Mouse (Mus musculus) midbrain, embryonic 16.5 days (tissue): ENCODE measurements around the gene Tnfrsf25. TPM values are rescaled to one million over a fixed set of nuclear protein-coding genes. Genes with fewer than 3 reads are reported as not detected.
A peak's percentile ranks its signal among the peaks of the same experiment; 100 is the strongest.

Experiments used
- ATAC-seq: fragments of 200-750 bp; cut with Nextera tagmentation; 2 replicates; pipeline ENCODE4 v1.8.0; 2017; ENCODE audit warnings: moderate TSS enrichment
- H3K27ac ChIP-seq: fragments of 300-500 bp; sonication (generic); 2 replicates; pipeline ENCODE4 v1.5.1; 2014; ENCODE audit warnings: mild to moderate bottlenecking, low read length, mixed read lengths
- H3K27me3 ChIP-seq: fragments of 300-500 bp; sonication (generic); 2 replicates; pipeline ENCODE4 v1.6.1; 2014; ENCODE audit warnings: low read depth, low read length, mixed read lengths; ENCODE audit not compliant: control insufficient read depth, insufficient read depth
- H3K36me3 ChIP-seq: fragments of 300-500 bp; sonication (generic); 2 replicates; pipeline ENCODE4 v1.6.1; 2014; ENCODE audit warnings: mild to moderate bottlenecking, low read length, moderate library complexity, mixed read lengths; ENCODE audit not compliant: control insufficient read depth, insufficient read depth
- H3K4me1 ChIP-seq: fragments of 300-500 bp; sonication (generic); 2 replicates; pipeline ENCODE4 v1.6.1; 2014; ENCODE audit warnings: mild to moderate bottlenecking, low read length, mixed read lengths; ENCODE audit not compliant: control insufficient read depth, insufficient read depth
- H3K4me2 ChIP-seq: fragments of 300-500 bp; sonication (generic); 2 replicates; pipeline ENCODE4 v1.6.1; 2014; ENCODE audit warnings: mild to moderate bottlenecking, low read length, mixed read lengths
- H3K4me3 ChIP-seq: fragments of 300-500 bp; sonication (generic); 2 replicates; pipeline ENCODE4 v1.5.1; 2014; ENCODE audit warnings: low read depth, mild to moderate bottlenecking, low read length, moderate library complexity, mixed read lengths
- H3K9ac ChIP-seq: fragments of 300-500 bp; sonication (generic); 2 replicates; pipeline ENCODE4 v1.6.1; 2014; ENCODE audit warnings: low read depth, low read length, mixed read lengths
- H3K9me3 ChIP-seq: fragments of 300-500 bp; sonication (generic); replicated peaks from 2 replicates; pipeline ENCODE4 v1.6.1; 2014; ENCODE audit warnings: mild to moderate bottlenecking, low read length, mixed read lengths; ENCODE audit not compliant: control insufficient read depth, poor library complexity, severe bottlenecking
- WGBS: fragments of 180-500 bp; shearing (Covaris S2); extraction: QIAGEN DNeasy Blood & Tissue Kit; methylation state at CpG from one replicate; pipeline ENCODE4 v1.1.7; 2014; 5-methylcytosine and 5-hydroxymethylcytosine counted together
- polyA plus RNA-seq: library from polyadenylated mRNA; unstranded; fragments of >200 nt; fragmentation: Nextera tagmentation; extraction: Ambion mirVana; gene quantifications from 2 replicates; pipeline ENCODE4 v1.2.1, GENCODE M21; 2015

Gene Tnfrsf25
- polyA plus RNA-seq, 1 experiment from 2014 or later, result 0.83 TPM

DNA sequence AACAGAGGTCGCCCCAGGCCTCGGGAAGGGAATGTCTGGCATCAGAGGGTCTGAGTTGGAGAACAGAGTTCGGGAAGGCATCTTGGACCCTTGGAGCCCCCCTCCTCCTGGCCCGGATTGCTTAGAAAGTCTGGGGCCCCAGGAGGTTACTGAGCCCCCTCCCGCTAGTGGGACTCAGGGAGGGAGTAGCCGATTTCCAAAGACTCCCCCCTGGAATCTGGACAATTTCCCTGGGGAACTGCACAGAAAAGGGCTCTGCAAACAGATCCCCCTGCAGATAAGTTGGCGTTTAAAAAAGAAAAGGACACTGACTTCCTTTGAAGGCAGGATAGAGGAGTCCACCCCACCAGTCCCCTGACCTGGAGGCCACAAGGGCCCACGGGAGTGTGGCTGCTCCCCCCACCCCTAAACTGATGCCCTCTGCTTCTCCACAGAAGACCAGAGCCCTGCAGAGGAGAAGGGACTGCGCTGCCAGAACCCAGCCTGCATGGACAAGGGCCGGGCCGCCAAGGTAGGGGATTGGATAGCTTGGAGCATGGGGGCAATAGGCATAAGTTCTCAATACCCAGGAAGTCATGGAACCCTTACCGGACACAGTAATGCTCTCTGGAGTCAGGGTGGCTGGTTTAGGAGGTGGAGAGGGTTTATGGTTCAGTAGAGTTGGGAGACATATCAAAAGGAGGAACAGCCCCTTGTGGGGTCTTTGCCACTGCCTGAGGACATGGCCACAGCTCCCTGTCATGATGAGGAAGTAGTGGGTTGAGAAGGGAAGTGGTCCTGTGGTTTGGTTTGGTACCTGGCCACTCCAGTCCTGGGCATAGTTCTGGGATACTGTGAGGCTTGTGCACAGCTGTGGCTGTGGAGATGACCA, 28.3 kb upstream of the Tnfrsf25 start:
- Histone ChIP-seq H3K27me3 (no peaks in the 10 kb centered on the region; the same call in none of the 2 replicates), H3K36me3 (no peaks in the 10 kb centered on the region), H3K4me2 (peak overlapping the region; percentile 90), H3K4me1 (peaks cover 21% of the 10 kb centered on the region), H3K4me3 (peak overlapping the region; percentile 74), H3K27ac (no peak overlapping the region; the same call in 1 of the 2 replicates), H3K9me3 (no peaks in the 10 kb centered on the region), H3K9ac (peak overlapping the region; percentile 93)
- WGBS, result 7% methylated on average over 12 of the region's 12 CpGs
- ATAC-seq, result peak; percentile 14; the same call in 1 of the 2 replicates

- Histone ChIP-seq H3K9me3 (no peaks in the 10 kb centered on the region), H3K36me3 (no peaks in the 10 kb centered on the region), H3K27ac (no peak overlapping the region), H3K9ac (0 out of 2 replicates have a peak overlapping the region, but pooled peaks have one; percentile 35), H3K4me3 (no peak overlapping the region), H3K27me3 (no peaks in the 10 kb centered on the region; the same call in none of the 2 replicates), H3K4me2 (peak overlapping the region; percentile 90; the same call in 1 of the 2 replicates), H3K4me1 (peaks cover 21% of the 10 kb centered on the region)
- ATAC-seq, result no peak
- 21% methylated on average over 4 of the region's 4 CpGs for WGBS
These were observed 27.6 kb upstream of the Tnfrsf25 start for GRCm38 (mm10) chr4:152088133-152088532.

DNA sequence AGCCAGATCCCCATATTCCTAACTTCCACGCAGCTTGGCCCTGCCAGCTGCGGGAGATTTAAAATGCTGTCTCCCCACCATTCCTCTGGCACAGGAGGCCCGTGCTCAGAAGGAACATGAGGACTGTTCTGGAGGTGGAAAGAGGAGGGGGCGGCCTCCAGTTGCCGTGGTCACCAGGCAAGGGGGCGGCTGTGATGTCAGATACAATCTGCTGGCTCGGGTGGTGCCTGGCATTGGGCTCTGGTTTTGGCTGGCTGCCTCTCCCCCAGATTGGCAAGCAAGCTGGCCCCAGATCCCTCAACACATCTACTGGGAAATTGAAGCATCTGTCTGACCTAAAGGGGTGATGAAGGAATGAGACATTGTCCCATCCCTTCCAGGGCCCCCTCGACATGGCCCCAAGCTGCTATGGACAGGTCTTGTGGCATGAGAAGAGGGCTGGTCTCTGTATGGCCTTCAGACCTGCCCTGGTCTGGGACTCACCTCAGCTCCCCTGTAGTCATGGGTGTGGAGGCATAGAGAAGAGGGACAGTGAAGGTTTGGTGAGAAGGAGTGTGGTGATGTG, 27.1 kb upstream of the Tnfrsf25 start:
- Histone ChIP-seq H3K4me3 (no peak overlapping the region), H3K4me2 (peak overlapping the region; percentile 90; the same call in 1 of the 2 replicates), H3K4me1 (peaks cover 21% of the 10 kb centered on the region), H3K27ac (no peak overlapping the region), H3K9me3 (no peaks in the 10 kb centered on the region), H3K27me3 (no peaks in the 10 kb centered on the region; the same call in none of the 2 replicates), H3K9ac (0 out of 2 replicates have a peak overlapping the region, but pooled peaks have one; percentile 35), H3K36me3 (no peaks in the 10 kb centered on the region)
- no peak for ATAC-seq
- WGBS, result 37% methylated on average over 8 of the region's 8 CpGs

DNA sequence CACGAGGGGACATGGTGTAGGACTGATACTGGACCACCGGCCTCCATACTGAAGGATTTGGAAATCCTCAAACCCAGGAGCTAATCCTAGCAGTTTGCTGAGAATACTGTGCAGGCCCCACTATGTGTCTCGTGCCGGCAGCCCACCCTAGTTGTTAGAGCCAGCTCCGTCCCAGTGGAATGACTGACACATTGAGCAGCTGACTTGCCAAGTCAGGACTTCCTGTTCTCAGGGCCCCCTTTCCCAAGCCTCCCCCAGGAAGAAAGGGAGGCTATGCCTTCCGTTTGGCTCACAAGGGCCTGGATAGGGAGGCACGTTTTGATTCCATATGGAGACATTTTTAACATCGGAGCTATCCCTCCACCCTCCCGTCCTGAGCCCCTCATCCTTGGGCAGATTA, 25.5 kb upstream of the Tnfrsf25 start:
- 79% methylated on average over 9 of the region's 9 CpGs for WGBS
- no peak overlapping the region for H3K27ac ChIP-seq
- peaks cover 21% of the 10 kb centered on the region for H3K4me1 ChIP-seq
- no peak overlapping the region for H3K4me3 ChIP-seq
- no peak overlapping the region for H3K9ac ChIP-seq
- H3K36me3 ChIP-seq, result no peaks in the 10 kb centered on the region
- no peak overlapping the region for H3K4me2 ChIP-seq
- H3K9me3 ChIP-seq, result no peaks in the 10 kb centered on the region
- ATAC-seq, result no peak
- no peaks in the 10 kb centered on the region; the same call in 1 of the 2 replicates for H3K27me3 ChIP-seq

GRCm38 (mm10) chr4:152092751-152093293, 22.9 kb upstream of the Tnfrsf25 start:
- Histone ChIP-seq H3K4me2 (no peak overlapping the region), H3K4me3 (no peak overlapping the region), H3K9me3 (no peaks in the 10 kb centered on the region), H3K36me3 (no peaks in the 10 kb centered on the region), H3K9ac (0 out of 2 replicates have a peak overlapping the region, but pooled peaks have one; percentile 26), H3K4me1 (peaks cover 7% of the 10 kb centered on the region), H3K27me3 (no peaks in the 10 kb centered on the region), H3K27ac (no peak overlapping the region)
- ATAC-seq, result no peak
- WGBS, result 68% methylated on average over 8 of the region's 8 CpGs

DNA sequence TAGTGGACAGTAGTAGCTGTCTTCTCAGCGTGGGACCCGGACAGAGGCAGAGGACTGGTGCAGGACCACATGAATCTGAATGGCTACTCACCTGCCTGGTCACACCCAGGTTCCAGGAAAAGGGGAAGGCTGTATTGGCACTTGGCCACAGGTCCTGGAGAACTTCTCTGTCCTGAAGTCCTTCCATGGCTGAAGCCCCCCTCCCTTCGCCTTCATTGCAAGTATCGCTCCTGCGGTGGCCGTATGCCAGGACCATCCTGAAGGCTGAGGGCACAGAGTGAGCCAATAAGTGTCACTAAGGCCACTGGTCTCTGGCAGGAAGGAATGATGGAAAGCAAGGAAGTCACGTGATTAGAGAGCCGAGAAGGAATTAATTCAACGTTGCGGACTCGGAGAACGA, 21.5 kb upstream of the Tnfrsf25 start:
- H3K4me2 ChIP-seq, result no peak overlapping the region
- no peak overlapping the region for H3K4me3 ChIP-seq
- H3K9ac ChIP-seq, result no peak overlapping the region
- H3K4me1 ChIP-seq, result no peaks in the 10 kb centered on the region; the same call in 1 of the 2 replicates
- H3K27me3 ChIP-seq, result no peaks in the 10 kb centered on the region
- WGBS, result 88% methylated on average over 12 of the region's 12 CpGs
- no peaks in the 10 kb centered on the region for H3K9me3 ChIP-seq
- H3K36me3 ChIP-seq, result no peaks in the 10 kb centered on the region
- H3K27ac ChIP-seq, result no peak overlapping the region
- ATAC-seq, result no peak

- Histone ChIP-seq H3K27ac (no peak overlapping the region), H3K9me3 (no peaks in the 10 kb centered on the region), H3K9ac (no peak overlapping the region), H3K36me3 (no peaks in the 10 kb centered on the region), H3K4me2 (no peak overlapping the region), H3K27me3 (no peaks in the 10 kb centered on the region), H3K4me3 (no peak overlapping the region), H3K4me1 (no peaks in the 10 kb centered on the region; the same call in 1 of the 2 replicates)
- 21% methylated on average over 27 of the region's 27 CpGs for WGBS
- ATAC-seq, result peak; percentile 22; the same call in 1 of the 2 replicates
These were observed 19.5 kb upstream of the Tnfrsf25 start for GRCm38 (mm10) chr4:152095937-152096910.

GRCm38 (mm10) chr4:152096927-152097326, 18.8 kb upstream of the Tnfrsf25 start:
- Histone ChIP-seq H3K27ac (no peak overlapping the region), H3K36me3 (no peaks in the 10 kb centered on the region), H3K4me2 (no peak overlapping the region), H3K9ac (no peak overlapping the region), H3K4me3 (no peak overlapping the region), H3K9me3 (no peaks in the 10 kb centered on the region), H3K4me1 (no peaks in the 10 kb centered on the region; the same call in 1 of the 2 replicates), H3K27me3 (no peaks in the 10 kb centered on the region)
- peak; percentile 22; the same call in 1 of the 2 replicates for ATAC-seq
- 58% methylated on average over 6 of the region's 6 CpGs for WGBS
